Mouse (Mus musculus): ENCODE data around the gene Ahsa2. TPM values are rescaled to one million over a fixed set of nuclear protein-coding genes. Genes with fewer than 3 reads are reported as not detected.
"Not testable (repeated sequence)": the region's sequence is repeated elsewhere in the genome, so short reads cannot be mapped to it uniquely, and the experiment has no call there.

Gene Ahsa2
- total RNA-seq, 2 experiments from 2014 or later = 45.8 to 59.2 TPM

- no peak overlapping the region for H3K27ac ChIP-seq
- no peak for DNase-seq (ENCODE audit: low spot score in 2 of 2)
- H3K4me3 ChIP-seq = no peak overlapping the region
- TF ChIP-seq CTCF (conservative IDR thresholded peaks at IDR 0.05) = no peak
Observed at GRCm38 (mm10) chr11:23489955-23490354, 7.9 kb downstream of the Ahsa2 start.

DNA sequence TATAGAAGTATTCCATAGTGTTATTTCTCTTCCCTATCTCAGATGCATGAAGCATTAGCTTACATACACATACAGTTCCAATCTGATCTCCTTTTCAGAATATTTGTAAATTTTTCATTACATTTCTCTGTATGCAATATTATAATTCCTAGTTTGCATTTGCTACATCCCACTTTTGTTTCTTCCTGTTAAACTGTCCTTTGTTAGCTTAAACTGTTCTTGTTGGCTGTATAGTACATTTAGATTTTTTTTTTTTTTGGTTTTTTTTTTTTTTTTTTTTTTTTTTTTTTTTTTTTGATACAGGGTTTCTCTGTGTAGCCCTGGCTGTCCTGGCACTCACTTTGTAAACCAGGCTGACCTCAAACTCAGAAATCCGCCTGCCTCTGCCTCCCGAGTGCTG is 32.0 kb downstream of the Ahsa2 start:
- H3K4me3 ChIP-seq; H3K27ac ChIP-seq; DNase-seq (ENCODE audit: low spot score in 2 of 2): not testable (repeated sequence)

Small RNA genes lying within 50 kb of the gene (microRNA-seq; reads per million reads assigned to microRNA genes)
- gene Gm47279 = 0 to 0.18 reads per million in 2 experiments

Other genes starting within 250 kb of the Ahsa2 start
- 10 to 100 TPM; 65.8 to 66.9 TPM for gene Xpo1, start 242.0 kb downstream of the Ahsa2 start, total RNA-seq (2021)
- gene Usp34, start 191.1 kb downstream of the Ahsa2 start, total RNA-seq (2021) = 10 to 100 TPM; 88.0 to 92.1 TPM
- gene 1700093K21Rik, start 23.1 kb upstream of the Ahsa2 start, total RNA-seq (2021) = not detected
- gene 0610010F05Rik, start 135.6 kb upstream of the Ahsa2 start, total RNA-seq (2021) = 10 to 100 TPM; 35.3 to 36.0 TPM
- 10 to 100 TPM; 18.6 to 21.1 TPM for gene Pus10, start 167.6 kb upstream of the Ahsa2 start, total RNA-seq (2021)
- gene Pex13, start 167.9 kb upstream of the Ahsa2 start, total RNA-seq (2021) = 10 to 100 TPM; 22.8 to 34.0 TPM

All from layer of hippocampus, adult 2 months (tissue).